Mouse (Mus musculus) lung, postnatal 36 days (tissue): ENCODE measurements at regions not wholly inside any gene's neighbourhood (a gene's known extent, or its start where the extent isn't known, plus 50 kb on each side); places are given as distances from the start of the nearest gene placed in this dataset.

Experiments
- DNase-seq: peaks from one replicate; pipeline ENCODE4 v3.0.0; 2022; ENCODE audit warnings: mixed read lengths

DNA sequence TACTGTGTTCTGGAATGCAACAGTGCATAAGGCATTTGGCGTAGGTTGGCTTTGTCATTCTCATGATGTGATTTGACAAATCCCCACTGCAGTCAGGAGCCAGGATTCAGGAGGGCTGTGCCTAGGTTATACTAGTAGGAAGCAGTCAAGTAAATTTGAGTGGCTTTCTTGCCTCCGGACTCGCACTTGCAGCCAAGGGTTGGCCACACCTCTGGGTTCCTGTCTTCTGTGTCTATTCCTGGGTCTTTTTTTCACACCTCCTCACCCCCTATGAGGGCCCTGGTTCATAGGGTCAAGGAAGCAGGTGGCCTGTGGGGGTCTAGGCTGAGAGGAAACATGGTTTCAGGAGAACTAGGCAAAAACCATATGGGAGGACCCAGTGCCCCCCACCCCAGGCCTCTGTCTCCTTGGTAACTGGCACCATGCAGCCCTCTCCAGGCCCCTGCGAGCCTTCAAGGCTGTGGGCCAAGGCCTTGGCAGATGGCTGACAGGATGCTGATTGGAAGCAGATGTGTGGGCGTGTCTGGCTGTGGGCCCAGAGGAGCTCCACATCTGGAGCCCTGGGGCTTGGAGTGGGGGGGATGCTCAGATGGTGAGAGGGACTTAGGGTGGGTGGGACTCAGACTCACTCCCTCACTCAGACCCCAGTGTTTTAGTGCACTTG is 195.7 kb downstream of the Rgs3 start:
- peak; percentile 60 for DNase-seq

DNA sequence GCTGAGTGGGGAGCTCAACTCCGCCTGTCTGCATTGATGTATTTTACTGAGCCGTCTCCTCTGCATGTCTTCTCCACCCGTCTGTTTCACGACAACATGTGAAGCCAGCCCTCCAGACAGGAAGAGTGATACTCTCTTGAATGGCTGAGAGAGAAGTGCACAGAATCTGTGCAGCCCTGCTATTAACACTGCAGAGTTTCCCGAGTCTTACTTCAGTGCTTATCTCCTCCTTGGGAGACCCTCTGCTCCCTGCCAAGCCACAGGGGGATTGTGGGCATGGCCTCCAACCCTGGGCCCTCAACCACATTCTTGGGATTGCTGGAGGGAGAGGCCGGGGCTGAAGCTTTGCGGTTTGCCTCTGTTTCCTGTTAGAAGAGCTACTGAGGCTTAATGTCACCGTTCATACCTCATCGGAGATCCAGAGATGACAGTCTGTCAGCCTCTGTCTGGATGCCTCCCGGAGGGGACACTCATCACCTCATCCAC is 197.1 kb downstream of the Rgs3 start:
- no peak for DNase-seq

- DNase-seq = peak; percentile 59
Measured at GRCm38 (mm10) chr4:62760748-62761604, 201.3 kb downstream of the Rgs3 start.

DNA sequence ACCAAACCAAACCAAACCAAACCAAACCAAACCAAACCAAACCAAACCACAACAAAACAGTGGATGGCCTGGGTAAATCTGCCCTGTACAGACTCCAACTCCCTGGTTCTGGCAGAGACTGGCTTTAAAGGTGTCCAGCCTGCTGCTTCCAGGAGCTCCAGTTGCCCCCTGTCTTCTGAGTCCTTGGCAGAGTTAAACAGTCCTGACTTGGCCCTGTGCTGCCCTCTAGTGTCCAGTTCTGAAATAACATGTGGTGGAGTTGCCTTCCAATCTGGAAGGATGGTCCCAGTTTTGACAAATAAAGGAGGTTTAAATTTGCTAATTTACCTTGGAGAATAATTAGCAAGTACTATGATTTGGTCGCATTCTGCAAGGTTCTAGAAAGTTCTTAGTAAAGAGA is 202.0 kb downstream of the Rgs3 start:
- DNase-seq = peak; percentile 93

- DNase-seq = peak; percentile 90
Measured at GRCm38 (mm10) chr4:62763990-62764389, 201.4 kb upstream of the Zfp618 start.

DNA sequence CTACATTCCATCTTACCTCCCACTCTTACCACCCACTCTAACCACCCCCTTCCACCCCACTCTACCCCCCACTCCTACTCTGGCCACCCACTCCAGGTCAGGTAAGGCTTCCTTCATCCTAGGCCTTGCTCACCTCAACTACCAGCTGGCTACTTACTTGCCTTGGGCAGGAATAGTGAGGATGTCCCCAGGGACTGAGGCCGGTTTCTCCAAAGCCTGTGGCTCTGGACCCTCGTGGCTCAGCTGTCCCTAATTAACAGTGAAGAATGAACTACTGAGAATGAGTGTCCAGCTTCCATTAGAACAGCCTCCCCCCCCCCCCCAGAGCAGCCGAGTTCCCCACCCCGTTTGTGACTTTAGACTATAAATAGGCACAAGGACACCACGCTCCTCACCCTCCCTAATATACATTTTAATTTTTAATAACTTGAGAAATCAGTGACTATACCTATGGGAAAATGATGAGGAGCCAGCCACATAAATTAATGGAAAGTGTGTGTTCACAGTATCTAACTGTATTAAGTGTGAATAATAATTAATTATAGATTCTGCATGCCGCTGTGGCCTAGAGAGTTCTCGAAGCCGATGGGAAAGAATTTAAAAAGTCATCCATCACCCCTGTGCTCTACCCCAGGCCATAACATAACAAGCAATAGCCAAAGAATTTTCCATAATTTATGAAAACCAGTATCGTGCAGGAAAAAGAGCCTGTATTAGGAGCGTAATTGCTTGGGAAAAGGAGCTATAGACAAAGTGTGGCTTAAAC is 195.7 kb upstream of the Zfp618 start:
- no peak for DNase-seq

- DNase-seq = no peak
Measured at GRCm38 (mm10) chr4:62775005-62775609, 190.3 kb upstream of the Zfp618 start.

DNA sequence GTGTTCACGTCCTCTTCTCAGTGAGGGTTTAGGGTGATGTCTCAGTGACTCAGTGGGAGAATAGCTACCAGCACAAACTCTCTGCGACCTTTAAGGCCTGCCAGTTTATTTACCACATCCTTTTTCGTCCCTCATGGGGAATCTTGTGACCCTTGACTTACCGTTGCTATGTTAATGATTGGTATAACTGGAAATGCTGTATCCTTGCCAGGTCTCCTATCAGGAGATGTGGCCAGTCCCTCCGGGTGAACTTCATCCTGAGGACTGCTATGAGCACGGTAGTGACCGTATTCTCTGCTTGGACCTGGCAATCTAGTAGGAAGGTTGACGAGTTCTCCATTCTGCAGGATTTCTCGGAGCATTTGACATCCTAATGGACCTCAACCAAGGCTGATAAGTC is 188.5 kb upstream of the Zfp618 start:
- no peak for DNase-seq

- no peak for DNase-seq
Measured at GRCm38 (mm10) chr4:62777436-62777835, 187.9 kb upstream of the Zfp618 start.

GRCm38 (mm10) chr4:62778621-62779020 is 186.8 kb upstream of the Zfp618 start:
- DNase-seq = no peak

DNA sequence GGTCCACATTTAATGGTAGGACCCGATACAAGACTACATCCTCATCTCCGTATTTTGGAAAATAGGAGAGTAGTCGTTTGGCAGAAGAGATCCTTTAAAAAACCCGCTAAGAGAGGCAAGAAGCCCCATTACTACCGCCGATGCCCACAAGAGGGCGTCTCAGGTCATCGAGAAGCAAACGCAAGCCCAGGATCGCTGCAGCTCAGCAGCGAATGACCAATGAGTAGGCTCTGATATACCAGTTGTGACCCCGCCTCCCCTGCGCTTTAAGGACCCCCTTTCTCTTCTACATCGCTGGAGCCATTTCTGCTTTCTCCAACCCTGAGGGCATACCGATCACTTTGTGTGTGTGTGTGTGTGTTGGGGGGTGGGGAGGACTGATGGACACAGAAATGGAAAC is 185.0 kb upstream of the Zfp618 start:
- peak; percentile 93 for DNase-seq

- DNase-seq = no peak
Measured at GRCm38 (mm10) chr4:62780837-62781236, 184.5 kb upstream of the Zfp618 start.

- no peak for DNase-seq
Measured at GRCm38 (mm10) chr4:62781309-62781800, 184.0 kb upstream of the Zfp618 start.

DNA sequence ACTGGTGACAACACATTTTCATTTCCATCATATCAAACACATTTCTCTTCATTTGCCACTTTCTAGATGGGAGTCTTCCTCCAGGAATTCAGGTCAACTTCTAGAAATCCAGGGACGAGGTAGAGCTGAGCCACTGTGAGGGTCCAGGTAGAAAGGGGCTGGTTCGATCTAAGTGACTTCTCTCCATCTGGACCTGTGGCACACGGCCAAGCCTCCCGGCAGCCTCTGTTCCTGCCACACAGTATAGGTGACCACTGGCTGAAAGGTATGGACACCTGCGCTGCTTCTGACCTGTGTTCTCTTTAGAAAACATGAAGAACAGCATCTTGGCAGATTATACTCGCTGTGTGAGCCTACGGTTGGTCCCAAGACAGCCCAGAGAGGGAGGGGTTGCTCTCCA is 179.7 kb upstream of the Zfp618 start:
- DNase-seq = no peak

DNA sequence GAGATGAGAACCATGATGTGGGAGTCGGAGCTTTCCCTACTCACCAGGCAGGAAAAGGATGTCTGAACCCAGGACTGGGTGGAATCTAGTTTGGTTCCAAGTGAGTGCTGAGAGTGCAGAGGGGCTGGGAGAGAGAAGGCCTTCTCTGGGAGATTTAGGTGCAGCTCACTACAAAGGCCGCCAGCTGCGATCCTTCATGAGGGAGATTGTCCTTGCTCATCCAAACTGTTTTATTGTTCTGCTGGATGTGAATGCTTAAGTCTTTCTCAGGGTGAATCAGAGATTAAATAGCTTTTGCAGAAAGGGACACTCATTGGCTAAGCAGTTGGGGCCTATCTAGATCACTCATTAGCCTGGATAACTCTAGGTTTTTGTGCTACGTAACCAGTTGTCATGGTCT is 175.7 kb upstream of the Zfp618 start:
- DNase-seq = no peak

GRCm38 (mm10) chr4:62793582-62793981 is 171.8 kb upstream of the Zfp618 start:
- DNase-seq = no peak

- no peak for DNase-seq
Measured at GRCm38 (mm10) chr4:62795538-62795937, 169.8 kb upstream of the Zfp618 start.

DNA sequence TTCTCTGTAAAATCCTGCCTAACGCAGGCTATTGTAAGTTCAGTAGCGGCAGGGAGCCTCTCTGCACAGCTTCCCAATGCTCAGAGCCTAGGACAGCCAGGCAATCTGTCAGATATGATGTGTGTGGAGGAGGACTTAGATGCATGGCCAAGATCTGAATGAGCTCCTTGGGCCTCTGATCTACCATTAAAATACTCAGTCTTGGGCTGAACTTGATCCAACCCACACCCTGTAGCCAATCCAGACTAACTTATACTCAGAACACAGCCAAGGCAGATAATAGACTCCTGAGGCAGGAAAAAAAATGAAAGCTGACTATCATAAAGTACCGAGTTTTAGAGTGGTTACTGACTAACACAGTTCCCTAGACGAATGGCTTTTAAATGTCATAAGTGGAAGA is 165.4 kb upstream of the Zfp618 start:
- no peak for DNase-seq

DNA sequence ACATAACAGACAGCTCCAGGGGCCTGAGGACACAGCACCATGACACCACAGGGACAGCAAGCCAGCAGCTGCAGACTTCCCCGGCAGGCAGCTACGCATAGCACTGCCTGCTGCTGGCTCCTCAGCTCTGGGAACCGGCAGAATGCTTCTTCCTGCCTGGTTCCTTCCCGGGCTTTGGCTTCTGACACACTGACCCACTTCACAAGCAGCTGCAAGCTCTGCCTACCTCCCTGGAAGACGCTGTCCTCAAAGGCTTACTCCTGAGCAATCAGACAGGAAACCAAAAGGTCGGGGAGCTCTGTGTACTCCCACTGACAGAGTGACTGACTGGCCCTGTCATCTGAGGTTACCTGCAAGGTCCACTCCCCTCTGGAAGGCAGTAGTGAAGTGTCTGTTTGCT is 159.5 kb upstream of the Zfp618 start:
- no peak for DNase-seq

GRCm38 (mm10) chr4:62806786-62807185 is 158.6 kb upstream of the Zfp618 start:
- DNase-seq = no peak

GRCm38 (mm10) chr4:62807926-62808552 is 157.3 kb upstream of the Zfp618 start:
- no peak for DNase-seq

GRCm38 (mm10) chr4:62808553-62808950 is 156.8 kb upstream of the Zfp618 start:
- no peak for DNase-seq
